Mouse (Mus musculus) megakaryocyte, embryonic 14.5 days (primary cell): ENCODE measurements around the gene Dusp7. TPM values are rescaled to one million over a fixed set of nuclear protein-coding genes. Genes with fewer than 3 reads are reported as not detected.
A peak's percentile ranks its signal among the peaks of the same experiment; 100 is the strongest.

ENCODE experiments used
- H3K27me3 ChIP-seq: replicated peaks from 2 replicates; pipeline ENCODE3; 2012; ENCODE audit warnings: inconsistent platforms
- H3K36me3 ChIP-seq: replicated peaks from 2 replicates; pipeline ENCODE3; 2012; ENCODE audit warnings: low read length, inconsistent platforms, mixed read lengths
- H3K4me1 ChIP-seq: 2 replicates; pipeline ENCODE4 v1.6.1; 2012; ENCODE audit warnings: inconsistent platforms
- H3K4me3 ChIP-seq: replicated peaks from 2 replicates; pipeline ENCODE3; 2012; ENCODE audit warnings: moderate library complexity, mild to moderate bottlenecking, inconsistent platforms
- H3K9me3 ChIP-seq: 2 replicates; pipeline ENCODE4 v1.6.1; 2012; ENCODE audit warnings: inconsistent platforms
- FLI1 ChIP-seq: IDR thresholded peaks from 2 replicates; pipeline ENCODE4 v1.6.1; 2012; ENCODE audit warnings: low read length, inconsistent platforms, mixed read lengths
- GATA1 ChIP-seq: IDR thresholded peaks from 3 replicates; pipeline ENCODE4 v1.6.1; 2012; ENCODE audit warnings: mixed read lengths, low read length, inconsistent platforms, borderline replicate concordance
- polyA plus RNA-seq: library from polyadenylated mRNA; stranded (reverse); fragments of >175 nt; gene quantifications from 2 replicates; pipeline ENCODE4 v1.2.3, GENCODE M21; 2012; ENCODE audit warnings: low replicate concordance; ENCODE audit not compliant: insufficient read depth

Gene Dusp7
- polyA plus RNA-seq, 1 experiment = 6.2 TPM

- Histone ChIP-seq H3K9me3 (0 out of 2 replicates have a peak, but pooled peaks cover 2% of the 10 kb centered on the region), H3K27me3 (peaks cover 96% of the 10 kb centered on the region), H3K4me3 (no peak overlapping the region), H3K4me1 (peaks cover 38% of the 10 kb centered on the region), H3K36me3 (no peaks in the 10 kb centered on the region)
- TF ChIP-seq GATA1 (no peak), FLI1 (no peak)
These were observed 48.4 kb downstream of the Dusp7 start for GRCm38 (mm10) chr9:106416826-106417225.

GRCm38 (mm10) chr9:106417841-106418625 is 49.6 kb downstream of the Dusp7 start:
- Histone ChIP-seq H3K9me3 (0 out of 2 replicates have a peak, but pooled peaks cover 2% of the 10 kb centered on the region), H3K27me3 (peaks cover 84% of the 10 kb centered on the region), H3K4me3 (peak overlapping the region; percentile 77), H3K36me3 (no peaks in the 10 kb centered on the region), H3K4me1 (peaks cover 32% of the 10 kb centered on the region)
- TF ChIP-seq FLI1 (no peak), GATA1 (no peak)

DNA sequence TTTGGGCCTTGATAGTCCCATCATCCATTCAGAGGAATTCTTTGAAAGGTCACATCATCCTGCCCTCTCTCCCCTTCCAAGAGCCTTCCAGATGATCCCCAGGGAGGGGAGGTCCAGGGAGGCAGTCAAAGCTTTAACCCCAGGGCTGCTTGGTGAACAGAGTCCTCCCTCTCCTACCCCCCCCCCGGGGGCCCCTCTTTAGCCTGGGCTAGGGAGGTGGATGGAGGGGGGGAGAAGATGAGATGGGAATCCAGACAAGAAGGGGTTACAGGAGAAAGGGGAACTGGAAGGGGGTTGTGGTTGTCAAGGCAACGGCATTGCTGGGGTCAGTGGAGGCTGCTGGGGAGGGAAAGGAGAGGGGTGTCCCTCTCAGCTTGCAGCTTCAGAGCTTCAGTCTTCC is 52.2 kb downstream of the Dusp7 start:
- no peak overlapping the region for H3K4me3 ChIP-seq
- TF ChIP-seq FLI1 (no peak), GATA1 (no peak)
- H3K27me3 ChIP-seq = peaks cover 64% of the 10 kb centered on the region
- H3K9me3 ChIP-seq = no peaks in the 10 kb centered on the region
- H3K36me3 ChIP-seq = no peaks in the 10 kb centered on the region
- peaks cover 32% of the 10 kb centered on the region for H3K4me1 ChIP-seq

DNA sequence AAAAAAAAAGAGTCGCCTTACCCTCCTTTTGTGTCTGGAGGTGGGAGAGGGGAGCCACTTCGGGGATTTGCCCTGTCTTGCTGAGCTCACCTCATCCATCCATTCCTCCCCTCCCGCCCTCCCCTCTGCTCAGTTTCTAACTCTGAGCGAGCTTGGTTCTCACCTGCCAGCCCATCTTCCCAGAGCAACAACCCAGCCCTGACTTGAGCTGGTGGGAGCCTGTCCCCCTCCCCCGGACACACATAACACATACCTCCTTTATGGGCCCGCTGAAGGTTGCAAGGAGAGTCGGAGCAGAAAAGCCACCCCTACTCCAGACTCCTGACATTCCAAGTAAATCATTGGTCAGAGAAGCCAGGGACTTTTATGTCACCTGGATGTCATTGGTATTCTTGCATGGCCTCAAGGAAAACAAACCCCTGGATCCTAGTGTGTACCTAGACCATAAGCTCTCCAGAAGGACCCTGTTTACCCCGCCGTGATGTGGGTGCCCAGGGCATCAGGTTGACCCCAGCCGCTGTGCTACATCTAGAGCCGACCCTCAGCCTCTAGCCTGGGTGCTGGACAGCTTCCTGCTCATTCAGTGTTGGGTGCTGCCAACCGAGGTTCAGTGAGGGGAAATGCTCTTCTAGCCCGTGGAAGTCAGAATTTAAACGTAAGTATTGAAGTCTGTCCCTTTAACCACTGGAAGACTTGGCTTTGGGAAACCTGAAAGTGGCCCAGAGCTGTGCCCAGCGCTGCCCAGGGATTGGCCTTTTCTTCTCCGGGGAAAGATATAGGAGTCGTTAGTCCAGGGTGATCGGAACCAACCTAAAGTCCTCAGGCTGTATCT is 52.8 kb downstream of the Dusp7 start:
- H3K36me3 ChIP-seq = no peaks in the 10 kb centered on the region
- H3K9me3 ChIP-seq = no peaks in the 10 kb centered on the region
- peaks cover 32% of the 10 kb centered on the region for H3K4me1 ChIP-seq
- TF ChIP-seq FLI1 (no peak), GATA1 (no peak)
- peak overlapping the region; percentile 56 for H3K4me3 ChIP-seq
- H3K27me3 ChIP-seq = peaks cover 57% of the 10 kb centered on the region

- peaks cover 53% of the 10 kb centered on the region for H3K27me3 ChIP-seq
- peaks cover 32% of the 10 kb centered on the region for H3K4me1 ChIP-seq
- H3K4me3 ChIP-seq = peak overlapping the region; percentile 56
- H3K36me3 ChIP-seq = no peaks in the 10 kb centered on the region
- TF ChIP-seq FLI1 = no peak
- TF ChIP-seq GATA1 = no peak
- H3K9me3 ChIP-seq = no peaks in the 10 kb centered on the region
These were observed 53.4 kb downstream of the Dusp7 start for GRCm38 (mm10) chr9:106421865-106422160.

Other genes with a start within 250 kb of the Dusp7 start
- 1.1 and 4.1 TPM in 2 replicates for gene Glyctk, start 210.5 kb upstream of the Dusp7 start, polyA plus RNA-seq
- 3.7 and 4.5 TPM in 2 replicates for gene Wdr82, start 197.7 kb upstream of the Dusp7 start, polyA plus RNA-seq
- gene Ppm1m, start 168.9 kb upstream of the Dusp7 start, polyA plus RNA-seq = 8.2 and 12.4 TPM in 2 replicates
- gene Twf2, start 165.5 kb upstream of the Dusp7 start, polyA plus RNA-seq = 149 TPM in 2 replicates
- gene Tlr9, start 146.0 kb upstream of the Dusp7 start, polyA plus RNA-seq = 0.63 and 2.3 TPM in 2 replicates
- 13.1 and 14.8 TPM in 2 replicates for gene Alas1, start 120.0 kb upstream of the Dusp7 start, polyA plus RNA-seq
- gene Poc1a, start 87.6 kb upstream of the Dusp7 start, polyA plus RNA-seq = 3.5 and 6.6 TPM in 2 replicates
- 30.4 and 41.5 TPM in 2 replicates for gene Rpl29, start 60.8 kb downstream of the Dusp7 start, polyA plus RNA-seq
- gene Acy1, start 69.7 kb downstream of the Dusp7 start, polyA plus RNA-seq = 3.3 and 4.4 TPM in 2 replicates
- gene Abhd14b, start 78.8 kb downstream of the Dusp7 start, polyA plus RNA-seq = 2.4 TPM in 1 of 2 replicates, not detected in the other
- gene Abhd14a, start 79.0 kb downstream of the Dusp7 start, polyA plus RNA-seq = 3.3 and 10.6 TPM in 2 replicates
- gene Pcbp4, start 84.7 kb downstream of the Dusp7 start, polyA plus RNA-seq = 33.5 and 43.6 TPM in 2 replicates
- gene Gpr62, start 97.3 kb downstream of the Dusp7 start, polyA plus RNA-seq = 0.39 TPM in 1 of 2 replicates, not detected in the other
- 198 and 662 TPM in 2 replicates for gene Rrp9, start 107.3 kb downstream of the Dusp7 start, polyA plus RNA-seq
- gene Parp3, start 108.3 kb downstream of the Dusp7 start, polyA plus RNA-seq = 2.6 and 5.6 TPM in 2 replicates
- gene Iqcf1, start 131.3 kb downstream of the Dusp7 start, polyA plus RNA-seq = not detected in 2 replicates
- not detected in 2 replicates for gene Iqcf5, start 145.9 kb downstream of the Dusp7 start, polyA plus RNA-seq
- not detected in 2 replicates for gene Iqcf3, start 193.0 kb downstream of the Dusp7 start, polyA plus RNA-seq
- gene Iqcf4, start 202.4 kb downstream of the Dusp7 start, polyA plus RNA-seq = not detected in 2 replicates